Mouse (Mus musculus) forebrain, postnatal 0 days (tissue): ENCODE results near the gene Mmp8. TPM values are rescaled to one million over a fixed set of nuclear protein-coding genes. Genes with fewer than 3 reads are reported as not detected.

Experiments used
- ATAC-seq: fragments of 200-750 bp; cut with Nextera tagmentation; 2 replicates; pipeline ENCODE4 v1.8.0; 2017; ENCODE audit warnings: mild to moderate bottlenecking, moderate library complexity
- DNase-seq: peaks from one replicate; pipeline ENCODE4 v3.0.0-alpha.2; 2015
- H3K27ac ChIP-seq: fragments of 300-500 bp; sonication (generic); 2 replicates; pipeline ENCODE4 v1.5.1; 2014; ENCODE audit warnings: low read depth, mild to moderate bottlenecking, antibody characterized with exemption, low read length, moderate library complexity, mixed read lengths
- H3K27me3 ChIP-seq: fragments of 300-500 bp; sonication (generic); 2 replicates; pipeline ENCODE4 v1.6.1; 2014; ENCODE audit warnings: mild to moderate bottlenecking, low read length, mixed read lengths; ENCODE audit not compliant: insufficient read depth
- H3K36me3 ChIP-seq: fragments of 300-500 bp; sonication (generic); 2 replicates; pipeline ENCODE4 v1.6.1; 2014; ENCODE audit warnings: mild to moderate bottlenecking, moderate library complexity; ENCODE audit not compliant: insufficient read depth
- H3K4me1 ChIP-seq: fragments of 300-500 bp; sonication (generic); 2 replicates; pipeline ENCODE4 v1.6.1; 2014; ENCODE audit warnings: antibody characterized with exemption; ENCODE audit not compliant: insufficient read depth
- H3K4me2 ChIP-seq: fragments of 300-500 bp; sonication (generic); 2 replicates; pipeline ENCODE4 v1.6.1; 2014; ENCODE audit warnings: low read depth, mild to moderate bottlenecking, moderate library complexity
- H3K4me3 ChIP-seq: fragments of 300-500 bp; sonication (generic); 2 replicates; pipeline ENCODE4 v1.5.1; 2014; ENCODE audit warnings: low read depth, low read length, mixed read lengths
- H3K9ac ChIP-seq: fragments of 300-500 bp; sonication (generic); 2 replicates; pipeline ENCODE4 v1.6.1; 2014; ENCODE audit warnings: mild to moderate bottlenecking
- H3K9me3 ChIP-seq: fragments of 300-500 bp; sonication (generic); 2 replicates; pipeline ENCODE4 v1.6.1; 2016; ENCODE audit warnings: low read length
- CTCF ChIP-seq: sonication (generic); IDR thresholded peaks from 2 replicates; pipeline ENCODE4 v1.5.1; 2016; ENCODE audit warnings: antibody characterized with exemption, control low read depth, low read depth
- WGBS: fragments of 180-500 bp; shearing (Covaris S2); extraction: QIAGEN DNeasy Blood & Tissue Kit; methylation state at CpG from one replicate; pipeline ENCODE4 v1.1.7; 2014; 5-methylcytosine and 5-hydroxymethylcytosine counted together
- polyA plus RNA-seq: library from polyadenylated mRNA; unstranded; fragments of >200 nt; fragmentation: Nextera tagmentation; extraction: Ambion mirVana; gene quantifications from 2 replicates; pipeline ENCODE4 v1.2.1, GENCODE M21; 2015
- total RNA-seq: library from RNA; depleted of rRNA; stranded (reverse); fragments of >200 nt; gene quantifications from 2 replicates; pipeline ENCODE4 v1.2.3, GENCODE M21; 2014; rRNA removed

Mmp8 gene
- total and polyA plus RNA-seq, 2 experiments from 2014 or later, result 0.10 to 0.90 TPM

- 95% methylated on average over 3 of the region's 3 CpGs for WGBS
- Histone ChIP-seq H3K4me2 (no peak overlapping the region), H3K36me3 (no peaks in the 10 kb centered on the region), H3K4me1 (no peaks in the 10 kb centered on the region), H3K27me3 (no peaks in the 10 kb centered on the region), H3K9me3 (no peaks in the 10 kb centered on the region), H3K9ac (no peak overlapping the region), H3K4me3 (no peak overlapping the region), H3K27ac (no peak overlapping the region)
- no peak for DNase-seq
- no peak for ATAC-seq
- TF ChIP-seq CTCF, result no peak
These were observed 35.1 kb downstream of the Mmp8 start for GRCm38 (mm10) chr9:7593272-7593812.

- no peaks in the 10 kb centered on the region for H3K4me1 ChIP-seq
- peak; percentile 99 for ATAC-seq
These were observed 36.7 kb downstream of the Mmp8 start for GRCm38 (mm10) chr9:7594816-7595540.

GRCm38 (mm10) chr9:7602982-7603742 lies 44.9 kb downstream of the Mmp8 start:
- H3K4me1 ChIP-seq, result no peaks in the 10 kb centered on the region
- no peak overlapping the region for H3K27ac ChIP-seq
- no peak overlapping the region for H3K4me3 ChIP-seq
- DNase-seq (peak; percentile 83), ATAC-seq (peak; percentile 68)
- no peaks in the 10 kb centered on the region for H3K27me3 ChIP-seq
- no peak overlapping the region for H3K9ac ChIP-seq
- 3% methylated on average over 3 of the region's 3 CpGs for WGBS
- H3K9me3 ChIP-seq, result no peaks in the 10 kb centered on the region
- no peaks in the 10 kb centered on the region for H3K36me3 ChIP-seq
- H3K4me2 ChIP-seq, result no peak overlapping the region
- peak; percentile 97 for TF ChIP-seq CTCF

More at GRCm38 (mm10) chr9:7594816-7595540, 36.7 kb downstream of the Mmp8 start:
- 9% methylated on average over 6 of the region's 6 CpGs for WGBS
- Histone ChIP-seq H3K27ac (no peak overlapping the region), H3K36me3 (no peaks in the 10 kb centered on the region), H3K27me3 (no peaks in the 10 kb centered on the region), H3K4me3 (peak overlapping the region; percentile 24), H3K9ac (peak overlapping the region; percentile 26; the same call in 1 of the 2 replicates), H3K9me3 (no peaks in the 10 kb centered on the region), H3K4me2 (peak overlapping the region; percentile 45)
- DNase-seq, result peak; percentile 89
- peak; percentile 91 for TF ChIP-seq CTCF

GRCm38 (mm10) chr9:7604005-7604404 lies 45.7 kb downstream of the Mmp8 start:
- H3K9ac ChIP-seq, result no peak overlapping the region
- no peak for TF ChIP-seq CTCF
- no peak overlapping the region for H3K27ac ChIP-seq
- H3K4me2 ChIP-seq, result no peak overlapping the region
- WGBS, result 72% methylated on average over 6 of the region's 6 CpGs
- H3K36me3 ChIP-seq, result no peaks in the 10 kb centered on the region
- DNase-seq (no peak), ATAC-seq (no peak)
- no peaks in the 10 kb centered on the region for H3K27me3 ChIP-seq
- no peak overlapping the region for H3K4me3 ChIP-seq
- no peaks in the 10 kb centered on the region for H3K9me3 ChIP-seq
- H3K4me1 ChIP-seq, result no peaks in the 10 kb centered on the region

GRCm38 (mm10) chr9:7605638-7606037 lies 47.4 kb downstream of the Mmp8 start:
- no peaks in the 10 kb centered on the region for H3K4me1 ChIP-seq
- no peak for TF ChIP-seq CTCF
- no peak overlapping the region for H3K4me3 ChIP-seq
- H3K27ac ChIP-seq, result no peak overlapping the region
- no peak overlapping the region for H3K9ac ChIP-seq
- ATAC-seq (no peak), DNase-seq (no peak)
- no peaks in the 10 kb centered on the region for H3K36me3 ChIP-seq
- no peaks in the 10 kb centered on the region for H3K27me3 ChIP-seq
- H3K4me2 ChIP-seq, result no peak overlapping the region
- H3K9me3 ChIP-seq, result no peaks in the 10 kb centered on the region
- 85% methylated on average over 12 of the region's 12 CpGs for WGBS

Other genes starting within 250 kb of the Mmp8 start
- 0.62 TPM in 1 of 2 replicates, not detected in the other for gene Mmp12, start 214.1 kb upstream of the Mmp8 start, total RNA-seq
- gene Mmp12, start 214.1 kb upstream of the Mmp8 start, polyA plus RNA-seq, result not detected in 2 replicates
- not detected in 2 replicates for gene Mmp1b, start 170.4 kb upstream of the Mmp8 start, total RNA-seq
- gene Mmp1b, start 170.4 kb upstream of the Mmp8 start, polyA plus RNA-seq, result not detected in 2 replicates
- not detected in 2 replicates for gene Mmp3, start 112.6 kb upstream of the Mmp8 start, total RNA-seq
- not detected in 2 replicates for gene Mmp3, start 112.6 kb upstream of the Mmp8 start, polyA plus RNA-seq
- gene Mmp10, start 56.1 kb upstream of the Mmp8 start, total RNA-seq, result not detected in 2 replicates
- gene Mmp10, start 56.1 kb upstream of the Mmp8 start, polyA plus RNA-seq, result not detected in 2 replicates
- gene Mmp27, start 12.9 kb downstream of the Mmp8 start, total RNA-seq, result not detected in 2 replicates
- gene Mmp27, start 12.9 kb downstream of the Mmp8 start, polyA plus RNA-seq, result not detected in 2 replicates
- gene Mmp20, start 69.8 kb downstream of the Mmp8 start, total RNA-seq, result not detected in 2 replicates
- not detected in 2 replicates for gene Mmp20, start 69.8 kb downstream of the Mmp8 start, polyA plus RNA-seq
- not detected in 2 replicates for gene Mmp7, start 133.6 kb downstream of the Mmp8 start, total RNA-seq
- not detected in 2 replicates for gene Mmp7, start 133.6 kb downstream of the Mmp8 start, polyA plus RNA-seq
- 13.7 and 19.8 TPM in 2 replicates for gene Tmem123, start 205.6 kb downstream of the Mmp8 start, total RNA-seq
- gene Tmem123, start 205.6 kb downstream of the Mmp8 start, polyA plus RNA-seq, result 13.9 TPM in 2 replicates